Mouse (Mus musculus): ENCODE results near the gene Dffa. TPM values are rescaled to one million over a fixed set of nuclear protein-coding genes. Genes with fewer than 3 reads are reported as not detected.

The Dffa gene
- total RNA-seq, 2 experiments from 2014 or later = 33.0 TPM

Other genes starting within 250 kb of the Dffa start
- 10 to 100 TPM; 29.0 to 30.3 TPM for gene Pex14, start 4.3 kb upstream of the Dffa start, total RNA-seq (2021)
- gene Cort, start 22.6 kb downstream of the Dffa start, total RNA-seq (2021) = 1 to 10 TPM in 1 of 2 experiments, under 1 TPM in 1; 0.41 to 1.4 TPM
- gene Cenps, start 33.5 kb downstream of the Dffa start, total RNA-seq (2021) = 10 to 100 TPM; 12.5 to 12.7 TPM
- gene Pgd, start 62.6 kb downstream of the Dffa start, total RNA-seq (2021) = 10 to 100 TPM; 42.5 to 47.9 TPM
- gene Kif1b, start 203.5 kb downstream of the Dffa start, total RNA-seq (2021) = 100 to 1,000 TPM; 266 to 283 TPM